Mouse (Mus musculus): ENCODE data around the gene Srr.
A peak's percentile ranks its signal among the peaks of the same experiment; 100 is the strongest.

The Srr gene

GRCm38 (mm10) chr11:74907850-74908249 lies 17.9 kb downstream of the Srr start:
- no peak for DNase-seq (ENCODE audit: low read depth, low spot score)

DNA sequence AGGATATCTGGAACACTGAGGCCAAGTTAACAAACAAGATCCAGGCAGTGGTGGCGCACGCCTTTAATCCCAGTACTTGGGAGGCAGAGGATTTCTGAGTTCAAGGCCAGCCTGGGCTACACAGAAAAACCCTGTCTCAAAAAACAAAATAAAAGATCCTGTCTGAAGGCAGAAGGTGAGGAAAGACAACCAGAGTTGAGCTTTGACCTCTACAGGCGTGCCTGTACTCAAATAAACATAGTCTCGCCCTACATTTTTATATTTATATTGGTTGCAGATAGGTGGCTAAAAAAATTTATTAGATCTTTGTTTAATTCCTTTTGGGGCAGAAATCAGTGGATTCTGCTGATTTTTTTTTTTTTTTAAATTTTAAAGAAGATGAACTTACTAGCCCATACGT lies 23.3 kb downstream of the Srr start:
- DNase-seq (ENCODE audit: low read depth, low spot score) = no peak

GRCm38 (mm10) chr11:74901555-74901954 lies 24.2 kb downstream of the Srr start:
- no peak for DNase-seq (ENCODE audit: low read depth, low spot score)

DNA sequence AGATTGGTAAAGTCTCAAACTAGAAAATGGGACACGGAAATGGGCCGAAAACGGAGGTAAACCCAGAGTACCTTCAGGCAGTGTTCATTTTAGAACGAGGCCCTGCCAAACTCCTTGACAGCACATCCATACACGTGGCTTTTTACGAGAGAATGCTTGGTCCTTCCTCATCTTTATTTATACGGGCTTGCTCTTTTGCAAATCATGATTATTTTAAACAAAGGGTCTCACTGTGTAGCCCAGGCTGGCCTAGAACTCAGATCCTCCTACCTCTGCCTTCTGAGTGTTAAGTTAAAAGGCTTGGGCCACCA lies 27.3 kb downstream of the Srr start:
- DNase-seq (ENCODE audit: low read depth, low spot score) = no peak

DNA sequence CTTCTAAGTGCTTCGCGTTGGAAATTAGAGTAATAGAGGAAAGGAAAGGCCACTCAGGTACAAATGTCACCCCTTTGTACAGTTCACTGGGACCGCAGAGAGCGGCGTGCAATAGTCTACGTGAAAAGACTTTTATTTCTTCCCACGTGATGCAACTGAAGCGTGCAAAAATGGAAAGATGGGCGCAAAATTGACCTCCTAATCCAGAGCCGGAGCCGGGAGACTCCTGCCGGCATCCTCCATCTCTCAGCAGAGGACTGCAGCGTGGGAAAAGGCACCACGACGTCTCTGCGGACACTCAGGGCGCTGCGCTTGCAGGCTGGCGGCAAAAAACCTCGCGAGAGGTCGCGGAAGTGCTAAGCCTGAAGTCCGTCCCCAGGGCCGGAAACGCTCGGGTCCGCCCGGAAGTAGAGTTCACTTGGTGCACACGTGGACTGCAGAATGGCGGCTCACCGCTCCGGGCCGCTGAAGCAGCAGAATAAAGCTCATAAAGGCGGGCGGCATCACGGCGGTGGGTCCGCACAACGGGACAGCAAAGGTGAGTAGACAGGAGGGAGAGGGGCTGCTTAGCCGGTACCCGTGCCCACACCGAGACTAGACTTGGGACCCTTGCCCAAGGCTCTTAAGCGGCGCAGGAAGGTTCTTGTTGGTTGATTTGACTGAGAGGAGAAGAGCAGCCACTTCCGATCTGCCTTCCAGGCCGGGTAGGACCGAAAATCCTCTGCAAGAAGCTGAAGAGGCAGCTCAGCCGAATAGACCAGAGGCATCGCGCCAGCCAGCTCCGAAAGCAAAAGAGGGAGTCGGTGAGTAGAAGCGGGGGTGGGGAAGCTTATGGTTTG lies 27.9 kb downstream of the Srr start, which contains the start of gene Tsr1:
TSS of gene Tsr1 (plus strand) at position 394 of the 839 bp plus-strand sequence.
- peak; percentile 93 for DNase-seq (ENCODE audit: low read depth, low spot score)

- peak; percentile 57 for DNase-seq (ENCODE audit: low read depth, low spot score)
Measured at GRCm38 (mm10) chr11:74896901-74897677, 28.7 kb downstream of the Srr start, which contains the start of gene Sgsm2. Gene Sgsm2, minus strand, starts transcription at chr11:74897060.

DNA sequence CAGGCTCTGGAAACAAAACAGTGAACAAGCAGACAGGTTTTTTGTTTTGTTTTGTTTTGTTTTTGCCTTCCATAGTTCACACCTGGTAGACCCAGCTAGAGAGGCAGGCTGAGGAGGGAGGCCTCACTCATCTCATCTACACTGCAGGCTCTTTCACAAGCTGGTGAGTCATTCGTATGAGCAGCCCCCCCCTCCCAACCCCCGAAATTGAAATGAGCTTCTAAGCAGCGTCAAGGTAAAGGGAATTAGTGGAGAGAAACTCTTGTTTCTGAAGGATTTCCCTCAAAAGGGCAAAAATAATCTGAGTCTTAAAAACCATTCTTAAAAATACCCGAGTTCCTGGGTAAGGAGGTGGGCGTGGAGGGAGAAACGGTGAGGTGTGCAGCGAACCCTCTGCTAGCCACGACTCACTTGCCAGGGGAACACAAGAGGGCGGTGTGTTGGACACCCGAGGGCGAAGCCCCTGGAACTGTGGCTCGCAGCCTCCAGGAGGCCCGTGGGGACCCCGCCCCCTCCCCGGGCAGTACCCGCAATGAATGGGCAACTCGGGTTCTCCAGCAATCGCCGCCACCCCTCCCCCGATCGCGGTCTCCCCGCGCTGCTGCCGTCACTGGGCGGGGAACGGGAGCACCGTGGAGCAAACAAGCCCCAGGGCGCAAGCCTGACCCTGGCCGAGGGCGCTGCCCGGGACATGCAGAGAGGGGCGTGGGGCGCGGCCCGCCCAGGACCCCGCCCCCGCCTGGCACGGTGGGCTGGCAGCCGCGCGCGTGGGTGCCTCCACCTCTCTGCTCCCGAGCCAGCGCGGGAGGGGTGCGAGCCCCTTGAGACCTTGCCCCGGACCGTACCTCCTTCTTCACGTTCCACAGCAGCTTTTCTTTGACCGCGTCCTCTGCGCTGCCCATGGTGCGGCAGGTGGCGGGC lies 29.5 kb downstream of the Srr start:
- peak; percentile 18 for DNase-seq (ENCODE audit: low read depth, low spot score)

GRCm38 (mm10) chr11:74894619-74895018 lies 31.1 kb downstream of the Srr start:
- no peak for DNase-seq (ENCODE audit: low read depth, low spot score)

GRCm38 (mm10) chr11:74883098-74883497 lies 42.6 kb downstream of the Srr start:
- DNase-seq (ENCODE audit: low read depth, low spot score) = no peak

DNA sequence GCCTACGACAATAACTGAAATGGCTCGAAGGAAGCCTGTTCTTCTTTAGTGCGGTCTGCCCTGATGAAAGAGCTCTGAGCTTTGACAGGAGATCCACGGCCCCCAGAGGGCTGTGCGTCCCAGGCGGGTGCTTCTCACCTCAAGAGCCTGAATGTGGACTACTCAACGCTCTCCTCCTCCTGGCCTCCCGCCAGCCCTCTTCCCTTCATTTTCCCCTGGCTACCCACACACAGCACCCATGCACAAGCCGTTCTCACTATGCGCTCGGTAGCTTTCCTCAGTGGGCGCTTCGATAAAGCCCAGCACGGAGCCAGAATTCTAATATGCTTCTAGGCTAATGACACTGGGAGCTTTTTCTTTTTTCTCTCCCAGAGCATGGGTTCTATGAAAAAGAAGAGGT lies 43.8 kb downstream of the Srr start:
- DNase-seq (ENCODE audit: low read depth, low spot score) = no peak

- no peak for DNase-seq (ENCODE audit: low read depth, low spot score)
Measured at GRCm38 (mm10) chr11:74880999-74881398, 44.7 kb downstream of the Srr start.

GRCm38 (mm10) chr11:74876801-74877200 lies 48.9 kb downstream of the Srr start:
- DNase-seq (ENCODE audit: low read depth, low spot score) = peak; percentile 64

- DNase-seq (ENCODE audit: low read depth, low spot score) = no peak
Measured at GRCm38 (mm10) chr11:74874630-74875029, 51.1 kb downstream of the Srr start.

DNA sequence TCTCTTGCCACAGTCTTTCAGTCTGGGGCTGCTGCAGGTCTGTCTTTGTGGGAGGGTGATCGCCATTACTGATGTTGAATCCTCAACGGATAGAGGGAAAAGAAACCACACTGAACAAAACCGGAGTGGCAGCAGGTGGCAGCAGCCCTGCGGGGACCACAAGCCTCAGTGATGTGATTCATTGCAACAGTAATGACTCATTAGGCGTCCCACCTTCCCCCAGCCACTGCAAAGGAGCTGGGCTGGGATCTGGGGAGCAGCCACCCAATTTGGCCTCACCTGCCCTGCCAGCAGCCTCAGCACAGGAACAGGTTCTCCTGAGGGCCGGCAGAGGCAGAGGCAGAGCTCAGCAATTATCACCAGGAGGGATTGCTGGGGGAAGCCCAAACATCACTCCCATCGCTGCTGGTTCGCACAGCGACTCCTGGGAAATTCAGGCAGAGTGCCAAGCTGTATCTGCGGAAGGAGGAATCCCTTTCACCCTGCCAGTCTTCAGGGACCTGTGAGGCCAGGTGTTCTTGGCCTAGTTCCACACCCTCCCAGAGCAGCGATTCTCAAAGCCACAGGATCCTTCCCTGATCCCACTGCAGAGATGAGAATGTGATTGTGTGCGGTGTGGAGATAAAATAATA lies 54.6 kb downstream of the Srr start:
- DNase-seq (ENCODE audit: low read depth, low spot score) = no peak

GRCm38 (mm10) chr11:74870544-74870943 lies 55.2 kb downstream of the Srr start:
- DNase-seq (ENCODE audit: low read depth, low spot score) = no peak

DNA sequence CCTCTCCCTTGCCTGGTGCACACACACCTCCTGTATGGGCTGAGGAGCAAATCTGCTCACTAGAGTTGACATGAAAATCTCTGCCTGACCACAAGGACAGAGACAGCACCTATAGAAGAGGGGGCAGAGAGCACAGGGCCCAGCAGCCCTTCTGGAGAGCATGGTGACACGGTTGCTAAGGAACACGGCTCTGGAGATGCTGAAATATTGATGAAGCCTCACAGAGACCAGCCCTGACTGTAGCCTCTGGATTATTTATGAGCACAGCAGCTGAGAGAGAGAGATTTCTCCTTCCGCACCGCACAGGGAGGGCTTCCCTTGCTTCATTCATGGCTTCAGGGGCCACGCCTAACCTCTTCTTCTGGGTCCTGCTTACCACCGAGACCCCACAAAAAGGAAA lies 56.1 kb downstream of the Srr start:
- DNase-seq (ENCODE audit: low read depth, low spot score) = no peak

DNA sequence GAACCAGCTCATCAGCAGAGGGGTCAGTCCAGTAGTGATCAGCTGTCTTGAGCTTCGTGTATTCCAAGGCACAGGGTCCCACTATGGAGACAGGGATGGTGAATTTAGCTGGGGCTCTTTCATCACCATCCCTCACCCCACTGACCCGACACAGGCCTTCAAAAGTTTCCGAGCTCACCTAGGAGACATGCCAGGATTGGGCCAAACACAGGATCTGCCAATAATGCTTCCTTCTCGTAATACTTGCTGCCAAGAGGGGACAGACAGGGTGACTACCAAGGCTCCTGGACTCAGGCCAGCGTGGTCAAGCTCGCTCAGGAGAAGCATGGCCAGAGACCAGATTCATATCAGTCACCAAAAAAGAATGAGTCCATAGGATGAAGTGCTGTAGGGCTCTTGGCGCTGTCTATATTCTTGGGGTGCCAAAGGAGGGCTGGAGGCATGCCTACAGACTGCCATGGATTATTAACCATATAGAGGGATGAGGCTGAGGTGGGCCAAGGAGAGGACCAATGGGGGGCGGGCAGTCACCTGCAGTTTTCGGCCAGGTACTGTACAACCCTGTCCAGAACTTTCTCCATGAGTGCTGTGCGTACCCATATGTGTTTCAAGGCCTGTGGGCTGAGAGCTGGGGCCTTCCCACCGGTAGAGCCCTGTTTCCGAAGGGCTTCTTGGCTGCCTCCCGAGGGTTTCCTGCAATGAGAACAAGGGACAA lies 57.5 kb downstream of the Srr start:
- no peak for DNase-seq (ENCODE audit: low read depth, low spot score)

DNA sequence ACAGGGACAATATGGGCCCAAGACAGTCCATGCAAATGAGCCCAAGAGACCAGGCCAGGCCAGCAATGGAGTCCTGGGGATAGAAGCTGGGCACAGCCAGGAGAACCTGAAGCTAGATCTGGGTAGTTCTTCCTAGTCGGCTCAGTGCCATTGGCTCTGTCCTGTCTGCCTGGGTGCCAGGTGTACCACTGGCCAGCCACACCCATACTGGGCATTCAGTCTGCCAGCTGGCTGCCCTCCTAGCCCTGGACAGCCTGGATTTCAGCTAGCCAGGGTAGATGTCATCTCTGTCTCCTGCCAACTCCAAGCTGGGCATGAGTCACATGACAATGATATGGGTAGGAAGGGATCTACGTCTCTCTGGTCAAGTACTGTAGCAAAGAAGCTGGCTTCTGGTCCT lies 58.6 kb downstream of the Srr start:
- no peak for DNase-seq (ENCODE audit: low read depth, low spot score)

- DNase-seq (ENCODE audit: low read depth, low spot score) = no peak
Measured at GRCm38 (mm10) chr11:74866640-74867039, 59.1 kb downstream of the Srr start.

GRCm38 (mm10) chr11:74865252-74865651 lies 60.5 kb downstream of the Srr start:
- DNase-seq (ENCODE audit: low read depth, low spot score) = no peak

DNA sequence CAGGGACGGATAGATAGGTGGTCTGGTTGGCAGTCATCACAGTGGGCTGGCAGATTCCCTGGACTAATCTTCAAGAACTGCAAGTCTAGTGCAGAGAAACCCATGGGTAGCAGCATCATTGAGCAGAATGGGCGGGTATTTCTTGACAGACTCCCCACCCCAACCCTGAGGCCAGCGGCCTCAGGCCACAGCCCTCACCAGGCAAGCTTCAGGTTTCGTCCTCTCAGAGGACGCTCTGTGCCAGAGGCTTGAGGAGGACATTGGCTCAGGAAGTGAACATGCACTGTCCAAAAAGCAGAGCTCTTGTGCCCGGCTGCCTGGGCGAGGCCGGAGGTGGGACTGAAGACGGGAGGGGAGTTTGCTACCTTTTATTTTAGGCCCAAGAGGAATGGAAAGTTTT lies 61.3 kb downstream of the Srr start:
- no peak for DNase-seq (ENCODE audit: low read depth, low spot score)
